Mouse (Mus musculus) forebrain, embryonic 11.5 days (tissue): ENCODE data around the gene Gm12184. TPM values are rescaled to one million over a fixed set of nuclear protein-coding genes. Genes with fewer than 3 reads are reported as not detected.
"Not testable (repeated sequence)": the region's sequence is repeated elsewhere in the genome, so short reads cannot be mapped to it uniquely, and the experiment has no call there.

Experiments
- ATAC-seq: fragments of 200-750 bp; cut with Nextera tagmentation; replicated peaks from 2 replicates; pipeline ENCODE4 v1.8.0; 2017; ENCODE audit warnings: moderate TSS enrichment; ENCODE audit not compliant: low FRiP score
- DNase-seq: peaks from one replicate; pipeline ENCODE4 v3.0.0-alpha.2; 2017; ENCODE audit warnings: low spot score
- H3K27ac ChIP-seq: fragments of 300-500 bp; sonication (generic); 2 replicates; pipeline ENCODE4 v1.5.1; 2014; ENCODE audit warnings: low read depth, low read length
- H3K27me3 ChIP-seq: fragments of 300-500 bp; sonication (generic); 2 replicates; pipeline ENCODE4 v1.6.1; 2014; ENCODE audit warnings: mild to moderate bottlenecking, low read length, mixed read lengths; ENCODE audit not compliant: control insufficient read depth, insufficient read depth
- H3K36me3 ChIP-seq: fragments of 300-500 bp; sonication (generic); 2 replicates; pipeline ENCODE4 v1.6.1; 2014; ENCODE audit warnings: mild to moderate bottlenecking, low read length, moderate library complexity, mixed read lengths; ENCODE audit not compliant: control insufficient read depth, insufficient read depth
- H3K4me1 ChIP-seq: fragments of 300-500 bp; sonication (generic); replicated peaks from 2 replicates; pipeline ENCODE4 v1.6.1; 2014; ENCODE audit warnings: low read length, mixed read lengths; ENCODE audit not compliant: control insufficient read depth, insufficient read depth
- H3K4me2 ChIP-seq: fragments of 300-500 bp; sonication (generic); 2 replicates; pipeline ENCODE4 v1.6.1; 2014; ENCODE audit warnings: low read depth, mild to moderate bottlenecking, low read length, moderate library complexity, mixed read lengths; ENCODE audit not compliant: severe bottlenecking
- H3K4me3 ChIP-seq: fragments of 300-500 bp; sonication (generic); 2 replicates; pipeline ENCODE4 v1.5.1; 2014; ENCODE audit warnings: low read depth, low read length
- H3K9ac ChIP-seq: fragments of 300-500 bp; sonication (generic); 2 replicates; pipeline ENCODE4 v1.6.1; 2014; ENCODE audit warnings: low read length
- H3K9me3 ChIP-seq: fragments of 300-500 bp; sonication (generic); 2 replicates; pipeline ENCODE4 v1.6.1; 2016; ENCODE audit warnings: low read length, mixed read lengths; ENCODE audit not compliant: control insufficient read depth
- WGBS: fragments of 180-500 bp; shearing (Covaris S2); extraction: QIAGEN DNeasy Blood & Tissue Kit; methylation state at CpG from one replicate; pipeline ENCODE4 v1.1.7; 2014; 5-methylcytosine and 5-hydroxymethylcytosine counted together
- polyA plus RNA-seq: library from polyadenylated mRNA; unstranded; fragments of >200 nt; fragmentation: Nextera tagmentation; extraction: Ambion mirVana; gene quantifications from 2 replicates; pipeline ENCODE4 v1.2.1, GENCODE M21; 2014

Gm12184 gene
- polyA plus RNA-seq, 1 experiment from 2014 or later = 12.7 TPM

- no peak for ATAC-seq
- H3K4me2 ChIP-seq = peak overlapping the region; percentile 86; the same call in 1 of the 2 replicates
- WGBS = 72% methylated on average over 4 of the region's 4 CpGs
These were observed 25.7 kb upstream of the Gm12184 start for GRCm38 (mm10) chr11:48852190-48852589.

GRCm38 (mm10) chr11:48851270-48851995, 25.0 kb upstream of the Gm12184 start:
- ATAC-seq (no peak), DNase-seq (no peak)
- Histone ChIP-seq H3K4me1 (0 out of 2 replicates have a peak, but pooled peaks cover 3% of the 10 kb centered on the region), H3K27me3 (0 out of 2 replicates have a peak, but pooled peaks cover 2% of the 10 kb centered on the region), H3K4me2 (no peak overlapping the region), H3K36me3 (no peaks in the 10 kb centered on the region), H3K9me3 (peaks cover 2% of the 10 kb centered on the region; the same call in 1 of the 2 replicates), H3K9ac (no peak overlapping the region), H3K27ac (no peak overlapping the region), H3K4me3 (no peak overlapping the region)
- WGBS = 83% methylated on average over 4 of the region's 4 CpGs

More at GRCm38 (mm10) chr11:48852190-48852589, 25.7 kb upstream of the Gm12184 start:
- H3K36me3 ChIP-seq = no peaks in the 10 kb centered on the region
- no peak overlapping the region for H3K9ac ChIP-seq
- 0 out of 2 replicates have a peak, but pooled peaks cover 2% of the 10 kb centered on the region for H3K27me3 ChIP-seq
- no peak overlapping the region for H3K4me3 ChIP-seq
- no peak overlapping the region for H3K27ac ChIP-seq
- no peak for DNase-seq
- H3K4me1 ChIP-seq = 0 out of 2 replicates have a peak, but pooled peaks cover 3% of the 10 kb centered on the region
- peaks cover 2% of the 10 kb centered on the region; the same call in 1 of the 2 replicates for H3K9me3 ChIP-seq

GRCm38 (mm10) chr11:48850240-48850639, 23.8 kb upstream of the Gm12184 start:
- WGBS = 49% methylated on average over 2 of the region's 2 CpGs
- peaks cover 2% of the 10 kb centered on the region; the same call in 1 of the 2 replicates for H3K9me3 ChIP-seq
- H3K27me3 ChIP-seq = 0 out of 2 replicates have a peak, but pooled peaks cover 2% of the 10 kb centered on the region
- no peak overlapping the region for H3K9ac ChIP-seq
- no peaks in the 10 kb centered on the region for H3K36me3 ChIP-seq
- H3K27ac ChIP-seq = no peak overlapping the region
- ATAC-seq = no peak
- H3K4me2 ChIP-seq = no peak overlapping the region
- no peak for DNase-seq
- no peak overlapping the region for H3K4me3 ChIP-seq
- H3K4me1 ChIP-seq = 0 out of 2 replicates have a peak, but pooled peaks cover 3% of the 10 kb centered on the region

GRCm38 (mm10) chr11:48846881-48847280, 20.4 kb upstream of the Gm12184 start:
- H3K27ac ChIP-seq = no peak overlapping the region
- no peaks in the 10 kb centered on the region for H3K36me3 ChIP-seq
- peaks cover 2% of the 10 kb centered on the region; the same call in 1 of the 2 replicates for H3K9me3 ChIP-seq
- DNase-seq (no peak), ATAC-seq (no peak)
- no peaks in the 10 kb centered on the region for H3K4me1 ChIP-seq
- no peaks in the 10 kb centered on the region for H3K27me3 ChIP-seq
- WGBS = 63% methylated on average over 5 of the region's 5 CpGs
- no peak overlapping the region for H3K9ac ChIP-seq
- H3K4me2 ChIP-seq = no peak overlapping the region
- H3K4me3 ChIP-seq = no peak overlapping the region

- DNase-seq, H3K27me3 ChIP-seq, H3K9me3 ChIP-seq, H3K36me3 ChIP-seq, H3K4me2 ChIP-seq, H3K9ac ChIP-seq, ATAC-seq, H3K27ac ChIP-seq, H3K4me1 ChIP-seq, H3K4me3 ChIP-seq: not testable (repeated sequence)
- WGBS = 82% methylated on average over 2 of the region's 2 CpGs
These were observed 19.9 kb upstream of the Gm12184 start for GRCm38 (mm10) chr11:48846362-48846761.

GRCm38 (mm10) chr11:48845244-48845815, 18.9 kb upstream of the Gm12184 start:
- Histone ChIP-seq H3K4me3 (no peak overlapping the region), H3K4me1 (no peaks in the 10 kb centered on the region), H3K36me3 (no peaks in the 10 kb centered on the region), H3K27ac (no peak overlapping the region), H3K9me3 (no peaks in the 10 kb centered on the region), H3K27me3 (no peaks in the 10 kb centered on the region), H3K4me2 (no peak overlapping the region), H3K9ac (no peak overlapping the region)
- DNase-seq (no peak), ATAC-seq (no peak)
- 36% methylated on average over 13 of the region's 13 CpGs for WGBS

GRCm38 (mm10) chr11:48844309-48844708, 17.9 kb upstream of the Gm12184 start:
- no peaks in the 10 kb centered on the region for H3K27me3 ChIP-seq
- 73% methylated on average over 6 of the region's 6 CpGs for WGBS
- DNase-seq = no peak

GRCm38 (mm10) chr11:48843202-48843601, 16.7 kb upstream of the Gm12184 start:
- Histone ChIP-seq H3K27ac (no peak overlapping the region), H3K4me3 (no peak overlapping the region), H3K27me3 (no peaks in the 10 kb centered on the region), H3K36me3 (no peaks in the 10 kb centered on the region), H3K9ac (no peak overlapping the region), H3K4me2 (no peak overlapping the region), H3K4me1 (no peaks in the 10 kb centered on the region; the same call in 1 of the 2 replicates), H3K9me3 (no peaks in the 10 kb centered on the region)
- ATAC-seq = no peak
- no peak for DNase-seq
- WGBS = 84% methylated on average over 11 of the region's 11 CpGs

More at GRCm38 (mm10) chr11:48844309-48844708, 17.9 kb upstream of the Gm12184 start:
- no peaks in the 10 kb centered on the region for H3K9me3 ChIP-seq
- no peaks in the 10 kb centered on the region for H3K4me1 ChIP-seq
- no peak for ATAC-seq
- no peaks in the 10 kb centered on the region for H3K36me3 ChIP-seq
- no peak overlapping the region for H3K9ac ChIP-seq
- no peak overlapping the region for H3K4me2 ChIP-seq
- H3K4me3 ChIP-seq = no peak overlapping the region
- H3K27ac ChIP-seq = no peak overlapping the region
